Mouse (Mus musculus) midbrain, embryonic 14.5 days (tissue): ENCODE measurements around the gene Fig4. TPM values are rescaled to one million over a fixed set of nuclear protein-coding genes. Genes with fewer than 3 reads are reported as not detected.

ENCODE experiments used
- ATAC-seq: fragments of 200-750 bp; cut with Nextera tagmentation; 2 replicates; pipeline ENCODE4 v1.8.0; 2017; ENCODE audit warnings: moderate number of reproducible peaks, moderate library complexity; ENCODE audit not compliant: low FRiP score, low TSS enrichment
- DNase-seq: peaks from one replicate; pipeline ENCODE4 v3.0.0-alpha.2; 2015
- H3K27ac ChIP-seq: fragments of 300-500 bp; sonication (generic); replicated peaks from 2 replicates; pipeline ENCODE4 v1.5.1; 2014; ENCODE audit warnings: mild to moderate bottlenecking, low read depth, low read length, moderate library complexity
- H3K27me3 ChIP-seq: fragments of 300-500 bp; sonication (generic); 2 replicates; pipeline ENCODE4 v1.6.1; 2014; ENCODE audit warnings: low read length, control low read depth, mixed read lengths; ENCODE audit not compliant: control insufficient read depth, insufficient read depth
- H3K36me3 ChIP-seq: fragments of 300-500 bp; sonication (generic); 2 replicates; pipeline ENCODE4 v1.6.1; 2014; ENCODE audit warnings: low read length, control low read depth; ENCODE audit not compliant: control insufficient read depth, insufficient read depth
- H3K4me1 ChIP-seq: fragments of 300-500 bp; sonication (generic); 2 replicates; pipeline ENCODE4 v1.6.1; 2014; ENCODE audit warnings: mild to moderate bottlenecking, antibody characterized with exemption, low read length, control low read depth; ENCODE audit not compliant: control insufficient read depth, insufficient read depth
- H3K4me2 ChIP-seq: fragments of 300-500 bp; sonication (generic); 2 replicates; pipeline ENCODE4 v1.6.1; 2014; ENCODE audit warnings: mild to moderate bottlenecking, low read length, moderate library complexity
- H3K4me3 ChIP-seq: fragments of 300-500 bp; sonication (generic); replicated peaks from 2 replicates; pipeline ENCODE4 v1.5.1; 2014; ENCODE audit warnings: low read depth, low read length
- H3K9ac ChIP-seq: fragments of 300-500 bp; sonication (generic); replicated peaks from 2 replicates; pipeline ENCODE4 v1.6.1; 2014; ENCODE audit warnings: mild to moderate bottlenecking, low read length, moderate library complexity
- H3K9me3 ChIP-seq: fragments of 300-500 bp; sonication (generic); 2 replicates; pipeline ENCODE4 v1.6.1; 2016; ENCODE audit warnings: low read length, control low read depth, mixed read lengths; ENCODE audit not compliant: control insufficient read depth
- WGBS: fragments of 180-500 bp; shearing (Covaris S2); extraction: QIAGEN DNeasy Blood & Tissue Kit; methylation state at CpG from one replicate; pipeline ENCODE4 v1.1.7; 2014; 5-methylcytosine and 5-hydroxymethylcytosine counted together
- polyA plus RNA-seq: library from polyadenylated mRNA; unstranded; fragments of >200 nt; fragmentation: Nextera tagmentation; extraction: Ambion mirVana; gene quantifications from 2 replicates; pipeline ENCODE4 v1.2.1, GENCODE M21; 2014

Fig4 gene
- polyA plus RNA-seq, 1 experiment from 2014 or later, result 33.9 TPM

- Histone ChIP-seq H3K4me1 (no peaks in the 10 kb centered on the region), H3K36me3 (peaks cover 16% of the 10 kb centered on the region; the same call in 1 of the 2 replicates), H3K27me3 (no peaks in the 10 kb centered on the region), H3K4me2 (no peak overlapping the region), H3K4me3 (no peak overlapping the region), H3K27ac (no peak overlapping the region), H3K9me3 (no peaks in the 10 kb centered on the region), H3K9ac (no peak overlapping the region)
- 69% methylated on average over 7 of the region's 7 CpGs for WGBS
- DNase-seq (no peak), ATAC-seq (no peak)
These were observed 62.0 kb downstream of the Fig4 start for GRCm38 (mm10) chr10:41241080-41241479.

GRCm38 (mm10) chr10:41236020-41236419 is 67.0 kb downstream of the Fig4 start:
- H3K4me1 ChIP-seq, result no peaks in the 10 kb centered on the region
- DNase-seq (no peak), ATAC-seq (no peak)
- H3K9ac ChIP-seq, result no peak overlapping the region
- H3K36me3 ChIP-seq, result 0 out of 2 replicates have a peak, but pooled peaks cover 10% of the 10 kb centered on the region
- no peaks in the 10 kb centered on the region for H3K27me3 ChIP-seq
- 84% methylated on average over 2 of the region's 2 CpGs for WGBS
- no peak overlapping the region for H3K4me2 ChIP-seq
- H3K27ac ChIP-seq, result no peak overlapping the region
- no peak overlapping the region for H3K4me3 ChIP-seq
- H3K9me3 ChIP-seq, result no peaks in the 10 kb centered on the region

GRCm38 (mm10) chr10:41235584-41235983 is 67.5 kb downstream of the Fig4 start:
- Histone ChIP-seq H3K36me3 (0 out of 2 replicates have a peak, but pooled peaks cover 10% of the 10 kb centered on the region), H3K9ac (no peak overlapping the region), H3K4me1 (no peaks in the 10 kb centered on the region), H3K4me2 (no peak overlapping the region), H3K4me3 (no peak overlapping the region), H3K9me3 (no peaks in the 10 kb centered on the region), H3K27me3 (no peaks in the 10 kb centered on the region), H3K27ac (no peak overlapping the region)
- ATAC-seq (no peak), DNase-seq (no peak)
- 72% methylated on average over 3 of the region's 3 CpGs for WGBS

DNA sequence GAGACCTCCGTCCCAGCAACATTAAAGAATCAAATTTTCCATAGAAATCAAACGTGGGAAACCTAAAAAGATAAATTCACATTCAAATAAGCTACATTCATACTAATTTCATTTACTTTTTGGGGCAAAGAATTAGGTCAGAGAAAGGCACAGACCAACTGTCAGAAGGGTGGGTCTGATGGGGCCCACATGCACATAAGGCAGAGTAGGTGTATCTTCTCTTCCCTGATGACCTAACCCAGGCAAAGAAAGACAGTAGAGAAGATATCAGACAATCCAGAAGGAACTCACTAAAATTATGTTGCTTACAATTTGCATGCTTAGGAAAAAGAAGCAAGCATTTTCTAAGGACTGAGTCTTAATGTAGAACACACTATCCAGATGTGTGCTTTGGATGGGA is 67.9 kb downstream of the Fig4 start:
- no peak for ATAC-seq
- 90% methylated on average over 2 of the region's 2 CpGs for WGBS
- Histone ChIP-seq H3K36me3 (0 out of 2 replicates have a peak, but pooled peaks cover 8% of the 10 kb centered on the region), H3K4me3 (no peak overlapping the region), H3K27me3 (no peaks in the 10 kb centered on the region), H3K4me2 (no peak overlapping the region), H3K4me1 (no peaks in the 10 kb centered on the region), H3K27ac (no peak overlapping the region), H3K9me3 (no peaks in the 10 kb centered on the region), H3K9ac (no peak overlapping the region)
- no peak for DNase-seq

- ATAC-seq, result no peak
- H3K9me3 ChIP-seq, result no peaks in the 10 kb centered on the region
- WGBS, result 86% methylated on average over 9 of the region's 9 CpGs
These were observed 68.5 kb downstream of the Fig4 start for GRCm38 (mm10) chr10:41234552-41234951.

GRCm38 (mm10) chr10:41233140-41233539 is 69.9 kb downstream of the Fig4 start:
- ATAC-seq, result no peak
- DNase-seq, result no peak
- Histone ChIP-seq H3K4me2 (no peak overlapping the region), H3K27ac (no peak overlapping the region), H3K27me3 (no peaks in the 10 kb centered on the region), H3K36me3 (no peaks in the 10 kb centered on the region), H3K4me3 (no peak overlapping the region), H3K9me3 (no peaks in the 10 kb centered on the region), H3K9ac (no peak overlapping the region), H3K4me1 (no peaks in the 10 kb centered on the region)
- 87% methylated on average over 6 of the region's 6 CpGs for WGBS

More at GRCm38 (mm10) chr10:41234552-41234951, 68.5 kb downstream of the Fig4 start:
- no peaks in the 10 kb centered on the region for H3K4me1 ChIP-seq
- no peaks in the 10 kb centered on the region for H3K27me3 ChIP-seq
- no peak overlapping the region for H3K9ac ChIP-seq
- DNase-seq, result no peak
- no peak overlapping the region for H3K27ac ChIP-seq
- no peak overlapping the region for H3K4me3 ChIP-seq
- H3K4me2 ChIP-seq, result no peak overlapping the region
- 0 out of 2 replicates have a peak, but pooled peaks cover 3% of the 10 kb centered on the region for H3K36me3 ChIP-seq

DNA sequence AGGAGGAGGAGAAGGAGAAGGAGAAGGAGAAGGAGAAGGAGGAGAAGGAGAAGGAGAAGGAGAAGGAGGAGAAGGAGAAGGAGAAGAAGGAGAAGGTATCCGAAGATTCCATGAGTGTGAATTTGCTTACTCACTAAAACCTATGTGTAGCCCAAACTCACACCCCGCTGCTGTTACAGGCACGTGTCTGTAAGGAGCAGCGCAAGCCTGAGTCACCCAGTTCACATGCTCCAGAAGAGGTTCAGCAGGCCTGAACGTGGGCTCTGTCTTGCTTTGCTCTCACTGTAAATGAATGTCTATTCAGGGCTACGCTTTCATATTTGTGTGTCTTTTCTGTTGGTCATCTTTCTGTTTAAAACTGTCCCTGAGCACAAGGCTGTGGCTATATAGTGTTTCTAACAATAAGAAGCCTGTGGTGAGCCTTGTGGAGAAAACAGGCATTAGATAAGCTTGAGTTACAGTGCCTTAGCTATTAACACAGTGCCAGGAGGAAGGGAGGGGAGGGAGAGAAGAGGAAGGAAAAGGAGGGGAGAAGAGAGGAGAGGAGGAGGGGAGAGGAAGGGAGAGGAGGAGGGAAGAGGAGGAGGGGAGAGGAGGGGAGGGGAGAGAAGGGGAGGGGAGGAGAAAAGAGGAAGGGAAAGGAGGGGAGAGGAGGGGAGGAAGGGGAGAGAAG is 71.8 kb downstream of the Fig4 start:
- no peak overlapping the region for H3K9ac ChIP-seq
- 0 out of 2 replicates have a peak, but pooled peaks cover 5% of the 10 kb centered on the region for H3K36me3 ChIP-seq
- H3K27me3 ChIP-seq, result no peaks in the 10 kb centered on the region
- no peak overlapping the region for H3K4me3 ChIP-seq
- no peaks in the 10 kb centered on the region for H3K4me1 ChIP-seq
- H3K27ac ChIP-seq, result no peak overlapping the region
- ATAC-seq, result no peak
- DNase-seq, result no peak
- H3K9me3 ChIP-seq, result no peaks in the 10 kb centered on the region
- 85% methylated on average over 6 of the region's 6 CpGs for WGBS
- no peak overlapping the region for H3K4me2 ChIP-seq

DNA sequence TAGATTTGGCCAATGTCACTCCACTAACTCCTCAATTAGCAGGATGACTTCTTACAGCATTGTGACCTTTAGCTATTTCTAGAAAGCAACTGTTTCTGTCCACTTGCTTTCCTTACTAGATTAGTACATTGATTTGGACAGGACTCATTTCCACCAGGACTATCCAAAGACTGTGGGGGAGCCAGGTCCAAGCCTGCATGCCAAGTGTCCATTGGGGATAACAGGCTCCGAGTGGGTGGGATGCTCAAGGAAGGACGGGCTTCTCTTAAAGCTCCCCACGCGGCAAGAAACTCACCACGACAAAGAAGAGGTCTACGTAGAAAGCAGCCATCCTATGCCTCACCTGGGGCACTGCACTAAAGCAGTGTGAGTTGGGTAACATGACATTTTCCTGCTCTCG is 75.4 kb downstream of the Fig4 start:
- Histone ChIP-seq H3K27ac (no peak overlapping the region), H3K9ac (no peak overlapping the region), H3K4me2 (no peak overlapping the region), H3K4me1 (no peaks in the 10 kb centered on the region), H3K9me3 (no peaks in the 10 kb centered on the region), H3K36me3 (peaks cover 5% of the 10 kb centered on the region; the same call in 1 of the 2 replicates), H3K4me3 (no peak overlapping the region), H3K27me3 (no peaks in the 10 kb centered on the region)
- no peak for DNase-seq
- no peak for ATAC-seq
- 80% methylated on average over 7 of the region's 7 CpGs for WGBS

GRCm38 (mm10) chr10:41223499-41223898 is 79.6 kb downstream of the Fig4 start:
- H3K4me1 ChIP-seq, result no peaks in the 10 kb centered on the region
- H3K4me2 ChIP-seq, result no peak overlapping the region
- ATAC-seq (no peak), DNase-seq (no peak)
- H3K4me3 ChIP-seq, result no peak overlapping the region
- WGBS, result 82% methylated on average over 4 of the region's 4 CpGs
- H3K27me3 ChIP-seq, result no peaks in the 10 kb centered on the region
- H3K36me3 ChIP-seq, result peaks cover 5% of the 10 kb centered on the region; the same call in 1 of the 2 replicates
- H3K9me3 ChIP-seq, result no peaks in the 10 kb centered on the region
- H3K27ac ChIP-seq, result no peak overlapping the region
- H3K9ac ChIP-seq, result no peak overlapping the region
